Mouse (Mus musculus) neural tube, embryonic 15.5 days (tissue): ENCODE results near the gene Dennd4a. TPM values are rescaled to one million over a fixed set of nuclear protein-coding genes. Genes with fewer than 3 reads are reported as not detected.

Experiments
- ATAC-seq: fragments of 200-750 bp; cut with Nextera tagmentation; 2 replicates; pipeline ENCODE4 v1.8.0; 2017; ENCODE audit warnings: mild to moderate bottlenecking, moderate TSS enrichment, moderate library complexity; ENCODE audit not compliant: low FRiP score
- H3K27ac ChIP-seq: fragments of 300-500 bp; sonication (generic); replicated peaks from 2 replicates; pipeline ENCODE4 v1.5.1; 2015; ENCODE audit warnings: mild to moderate bottlenecking, inconsistent platforms
- H3K27me3 ChIP-seq: fragments of 300-500 bp; sonication (generic); replicated peaks from 2 replicates; pipeline ENCODE4 v1.6.1; 2015; ENCODE audit warnings: inconsistent platforms
- H3K36me3 ChIP-seq: fragments of 300-500 bp; sonication (generic); 2 replicates; pipeline ENCODE4 v1.6.1; 2015; ENCODE audit warnings: inconsistent platforms
- H3K4me1 ChIP-seq: fragments of 300-500 bp; sonication (generic); 2 replicates; pipeline ENCODE4 v1.6.1; 2015; ENCODE audit warnings: inconsistent platforms
- H3K4me2 ChIP-seq: fragments of 300-500 bp; sonication (generic); 2 replicates; pipeline ENCODE4 v1.6.1; 2015; ENCODE audit warnings: inconsistent platforms, mild to moderate bottlenecking, moderate library complexity
- H3K4me3 ChIP-seq: fragments of 300-500 bp; sonication (generic); replicated peaks from 2 replicates; pipeline ENCODE4 v1.5.1; 2015; ENCODE audit warnings: mild to moderate bottlenecking, inconsistent platforms
- H3K9ac ChIP-seq: fragments of 300-500 bp; sonication (generic); replicated peaks from 2 replicates; pipeline ENCODE4 v1.6.1; 2015; ENCODE audit warnings: mild to moderate bottlenecking, inconsistent platforms
- H3K9me3 ChIP-seq: fragments of 300-500 bp; sonication (generic); replicated peaks from 2 replicates; pipeline ENCODE4 v1.6.1; 2016; ENCODE audit warnings: inconsistent platforms
- WGBS: fragments of 180-500 bp; shearing (Covaris S2); methylation state at CpG from one replicate; pipeline ENCODE4 v1.1.7; 2015; ENCODE audit warnings: mixed read lengths; 5-methylcytosine and 5-hydroxymethylcytosine counted together
- polyA plus RNA-seq: library from polyadenylated mRNA; unstranded; fragments of >200 nt; fragmentation: Nextera tagmentation; extraction: Ambion mirVana; gene quantifications from 2 replicates; pipeline ENCODE4 v1.2.1, GENCODE M21; 2015

Gene Dennd4a
- polyA plus RNA-seq, 1 experiment from 2014 or later: 9.0 TPM

DNA sequence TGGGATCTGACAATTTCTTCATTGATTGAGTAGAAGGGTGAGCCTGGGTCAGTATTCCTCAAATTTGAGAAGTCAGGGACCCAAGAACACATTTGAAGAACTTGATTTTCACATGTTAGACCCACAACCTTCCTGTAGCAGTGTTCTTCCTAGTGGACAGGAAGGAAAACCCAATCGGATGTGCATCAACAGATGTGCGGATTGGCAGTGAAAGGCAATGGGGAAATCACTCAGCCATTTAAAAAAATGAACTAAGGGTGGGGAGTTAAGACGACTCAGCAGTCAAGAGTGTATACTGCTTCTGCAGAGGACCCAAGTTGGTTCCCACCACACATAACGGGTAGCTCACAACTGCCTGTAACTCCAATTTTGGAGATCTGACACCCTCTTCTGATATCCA is 35.6 kb upstream of the Dennd4a start:
- Histone ChIP-seq H3K9me3 (no peaks in the 10 kb centered on the region), H3K4me1 (peaks cover 16% of the 10 kb centered on the region), H3K4me2 (no peak overlapping the region), H3K9ac (no peak overlapping the region), H3K27ac (no peak overlapping the region), H3K36me3 (no peaks in the 10 kb centered on the region), H3K4me3 (no peak overlapping the region), H3K27me3 (no peaks in the 10 kb centered on the region)
- 74% methylated on average over 4 of the region's 4 CpGs for WGBS
- no peak for ATAC-seq

DNA sequence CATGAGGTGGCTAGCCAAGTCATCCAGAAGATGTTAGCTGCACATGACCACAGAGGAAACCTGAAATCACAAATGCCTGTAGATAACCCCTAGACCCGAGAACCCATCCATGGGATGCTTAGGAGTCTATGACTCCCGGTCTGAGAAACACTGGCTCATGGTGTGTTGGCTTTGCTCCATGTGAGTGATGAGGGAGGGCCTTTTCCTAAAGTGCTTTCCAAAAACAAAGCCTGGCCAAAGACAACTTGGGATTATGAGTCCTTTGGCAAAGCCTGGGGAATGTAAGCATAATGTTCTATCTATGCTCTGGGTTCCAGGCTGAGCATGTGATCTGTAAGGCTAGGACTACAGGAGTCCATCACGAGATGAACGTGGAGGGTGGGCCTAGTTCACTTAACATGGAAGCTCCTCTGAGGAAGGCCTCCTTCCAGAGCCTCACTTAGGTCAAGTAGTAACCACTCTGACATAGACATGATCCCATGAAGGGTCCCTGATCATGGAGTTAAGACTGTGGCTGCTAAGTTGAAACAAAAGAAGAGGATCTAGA is 33.6 kb upstream of the Dennd4a start:
- WGBS: 86% methylated on average over 4 of the region's 4 CpGs
- Histone ChIP-seq H3K4me3 (no peak overlapping the region), H3K9ac (no peak overlapping the region)

DNA sequence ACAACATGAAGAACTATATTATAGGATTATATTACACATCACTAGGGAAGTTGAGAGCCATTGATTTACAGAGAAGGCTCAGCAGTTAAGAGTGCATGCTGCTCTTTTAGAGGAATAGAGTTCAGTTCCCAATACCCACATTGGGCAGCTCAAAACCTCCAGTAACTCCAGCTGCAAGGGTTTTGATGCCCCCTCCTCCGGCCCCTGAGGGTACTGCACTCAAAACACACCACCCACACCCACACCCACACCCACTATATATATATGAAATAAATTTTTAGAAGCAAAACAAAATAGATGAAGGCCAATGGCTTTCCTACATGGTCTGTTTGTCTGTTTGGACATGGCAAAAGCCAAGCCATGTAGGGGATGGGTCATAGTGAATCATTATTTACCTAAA is 33.0 kb upstream of the Dennd4a start:
- 72% methylated on average over 1 of the region's 1 CpGs for WGBS

More for the DNA sequence above, 33.6 kb upstream of the Dennd4a start:
- no peaks in the 10 kb centered on the region for H3K36me3 ChIP-seq
- H3K4me1 ChIP-seq: peaks cover 13% of the 10 kb centered on the region
- H3K27me3 ChIP-seq: no peaks in the 10 kb centered on the region
- no peak overlapping the region for H3K4me2 ChIP-seq
- ATAC-seq: no peak
- H3K27ac ChIP-seq: no peak overlapping the region
- no peaks in the 10 kb centered on the region for H3K9me3 ChIP-seq

DNA sequence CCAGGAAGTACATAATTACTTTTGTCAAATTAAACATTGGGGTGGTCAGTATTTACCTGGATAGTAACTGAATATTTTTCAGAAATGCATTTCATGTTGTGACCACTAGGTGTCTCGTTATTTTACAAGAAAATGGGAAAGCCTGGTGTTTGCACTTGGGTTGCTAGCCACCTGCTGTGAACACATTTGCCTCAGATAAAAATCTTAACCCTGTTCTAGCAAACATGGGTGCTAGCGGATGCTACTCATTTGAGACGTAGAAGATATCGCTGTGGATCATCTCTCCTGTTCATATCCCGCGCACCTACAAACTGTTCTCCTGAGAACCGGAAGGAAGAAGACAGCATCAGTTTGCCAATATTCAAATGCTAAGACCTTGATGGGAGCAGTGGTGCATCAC is 31.5 kb upstream of the Dennd4a start:
- Histone ChIP-seq H3K4me1 (peaks cover 7% of the 10 kb centered on the region), H3K4me2 (no peak overlapping the region), H3K27me3 (no peaks in the 10 kb centered on the region), H3K9ac (no peak overlapping the region), H3K36me3 (no peaks in the 10 kb centered on the region), H3K4me3 (no peak overlapping the region), H3K27ac (no peak overlapping the region), H3K9me3 (no peaks in the 10 kb centered on the region)
- ATAC-seq: no peak
- WGBS: 46% methylated on average over 7 of the region's 7 CpGs

More for the DNA sequence above, 33.0 kb upstream of the Dennd4a start:
- no peaks in the 10 kb centered on the region for H3K27me3 ChIP-seq
- no peak for ATAC-seq
- no peak overlapping the region for H3K4me3 ChIP-seq
- H3K9me3 ChIP-seq: no peaks in the 10 kb centered on the region
- no peak overlapping the region for H3K4me2 ChIP-seq
- H3K4me1 ChIP-seq: peaks cover 13% of the 10 kb centered on the region
- H3K27ac ChIP-seq: no peak overlapping the region
- no peak overlapping the region for H3K9ac ChIP-seq
- H3K36me3 ChIP-seq: no peaks in the 10 kb centered on the region

DNA sequence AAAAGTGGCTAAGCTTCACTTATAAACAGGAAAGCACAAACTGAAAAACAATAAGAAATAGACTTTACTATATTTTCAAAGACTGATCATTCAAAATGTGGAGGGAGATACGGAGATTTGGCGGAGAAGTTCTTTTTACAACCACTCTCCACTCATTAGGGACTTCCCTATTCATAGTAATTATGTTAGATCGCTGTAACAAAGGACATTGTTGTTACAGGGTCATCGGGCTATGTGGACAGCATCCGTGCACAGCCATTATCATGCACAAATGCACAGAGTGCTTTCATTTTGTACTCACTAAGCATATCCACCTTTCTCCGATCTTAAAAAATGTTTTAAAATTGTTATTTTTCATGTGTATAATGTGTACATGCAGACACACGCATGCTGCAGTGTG is 27.6 kb upstream of the Dennd4a start:
- Histone ChIP-seq H3K4me3 (no peak overlapping the region), H3K4me2 (no peak overlapping the region), H3K9ac (no peak overlapping the region), H3K9me3 (no peaks in the 10 kb centered on the region), H3K27me3 (no peaks in the 10 kb centered on the region), H3K4me1 (peaks cover 2% of the 10 kb centered on the region; the same call in 1 of the 2 replicates), H3K27ac (no peak overlapping the region), H3K36me3 (no peaks in the 10 kb centered on the region)
- ATAC-seq: no peak
- WGBS: 63% methylated on average over 7 of the region's 7 CpGs

DNA sequence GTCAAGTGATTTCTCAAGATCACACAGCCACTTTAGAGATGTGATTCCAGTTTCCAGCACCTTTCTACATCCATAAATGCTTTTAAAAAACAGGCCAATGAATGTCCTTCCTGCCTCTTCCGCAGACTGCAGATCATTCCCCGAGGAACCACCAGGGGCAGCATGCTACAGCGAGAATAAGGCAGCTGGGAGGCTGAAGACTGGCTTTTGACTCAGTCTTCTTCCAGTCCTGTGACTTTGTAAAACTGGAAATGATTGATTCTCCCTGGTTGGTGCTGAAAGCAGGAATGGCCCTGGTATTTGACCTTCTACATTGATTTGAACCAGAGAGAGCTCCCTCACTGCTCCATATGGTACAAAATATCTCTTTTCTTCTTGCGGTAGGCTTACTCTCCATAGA is 26.3 kb upstream of the Dennd4a start:
- Histone ChIP-seq H3K4me3 (no peak overlapping the region), H3K9ac (no peak overlapping the region), H3K9me3 (no peaks in the 10 kb centered on the region), H3K36me3 (no peaks in the 10 kb centered on the region), H3K4me2 (no peak overlapping the region), H3K27ac (no peak overlapping the region), H3K27me3 (no peaks in the 10 kb centered on the region), H3K4me1 (no peaks in the 10 kb centered on the region)
- WGBS: 40% methylated on average over 4 of the region's 4 CpGs
- no peak for ATAC-seq

DNA sequence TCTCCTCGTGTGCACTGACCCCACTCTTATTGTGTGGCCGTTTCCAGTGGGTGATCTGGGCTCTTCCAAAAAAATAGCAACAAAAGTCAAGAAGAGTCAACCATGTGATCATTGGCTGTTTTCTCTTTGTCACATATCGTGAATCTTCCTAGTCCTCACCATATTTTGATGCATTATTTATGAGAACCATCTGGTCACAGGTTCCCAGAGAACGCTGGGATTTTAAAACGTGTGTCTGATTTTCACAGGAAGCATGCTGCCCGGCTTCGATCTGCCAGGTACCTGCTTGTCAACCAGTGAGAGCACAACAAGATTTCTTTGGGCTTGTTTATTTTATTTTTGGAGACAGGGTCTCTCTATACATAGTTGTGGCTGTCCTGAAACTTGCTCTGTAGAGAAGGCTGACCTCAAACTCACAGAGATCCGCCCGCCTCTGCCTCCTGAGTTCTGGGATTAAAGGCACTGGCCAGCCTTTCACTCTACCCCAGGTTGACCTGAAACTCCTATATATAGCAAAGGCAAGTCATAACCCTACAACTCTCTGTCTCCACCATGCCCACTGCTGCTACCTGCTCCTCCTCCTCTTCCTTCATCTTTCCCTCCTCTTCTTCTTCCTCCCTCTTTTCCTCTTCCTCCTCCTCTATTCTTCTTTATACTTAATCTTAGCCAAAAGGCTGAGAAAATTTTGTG is 24.8 kb upstream of the Dennd4a start:
- no peak for ATAC-seq
- no peak overlapping the region for H3K9ac ChIP-seq
- H3K4me3 ChIP-seq: no peak overlapping the region
- no peaks in the 10 kb centered on the region for H3K36me3 ChIP-seq
- no peaks in the 10 kb centered on the region for H3K27me3 ChIP-seq
- 65% methylated on average over 9 of the region's 9 CpGs for WGBS
- H3K9me3 ChIP-seq: no peaks in the 10 kb centered on the region
- no peaks in the 10 kb centered on the region for H3K4me1 ChIP-seq
- H3K27ac ChIP-seq: no peak overlapping the region
- no peak overlapping the region for H3K4me2 ChIP-seq

DNA sequence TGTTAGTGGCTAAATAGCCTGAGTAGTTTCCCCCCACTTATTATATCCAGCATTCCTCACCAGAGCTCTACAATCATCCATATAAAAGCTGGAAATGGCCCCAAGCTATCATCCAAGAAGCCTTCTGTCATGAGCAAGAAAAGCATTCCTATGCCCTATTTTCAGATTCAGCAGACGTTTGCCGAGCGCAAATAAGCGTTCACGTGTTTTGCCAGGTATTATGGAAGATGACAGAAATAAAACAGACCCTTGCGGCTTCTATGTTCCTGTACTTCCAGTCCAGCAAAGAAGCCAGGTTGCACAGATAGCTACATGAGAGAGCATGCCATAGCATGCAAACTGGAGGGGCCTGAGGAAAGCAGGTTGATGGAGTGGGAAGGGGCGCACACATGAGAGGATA is 23.1 kb upstream of the Dennd4a start:
- Histone ChIP-seq H3K27ac (no peak overlapping the region), H3K4me2 (no peak overlapping the region), H3K27me3 (no peaks in the 10 kb centered on the region), H3K4me1 (no peaks in the 10 kb centered on the region), H3K9ac (no peak overlapping the region), H3K36me3 (no peaks in the 10 kb centered on the region), H3K9me3 (no peaks in the 10 kb centered on the region), H3K4me3 (no peak overlapping the region)
- no peak for ATAC-seq
- 87% methylated on average over 7 of the region's 7 CpGs for WGBS

DNA sequence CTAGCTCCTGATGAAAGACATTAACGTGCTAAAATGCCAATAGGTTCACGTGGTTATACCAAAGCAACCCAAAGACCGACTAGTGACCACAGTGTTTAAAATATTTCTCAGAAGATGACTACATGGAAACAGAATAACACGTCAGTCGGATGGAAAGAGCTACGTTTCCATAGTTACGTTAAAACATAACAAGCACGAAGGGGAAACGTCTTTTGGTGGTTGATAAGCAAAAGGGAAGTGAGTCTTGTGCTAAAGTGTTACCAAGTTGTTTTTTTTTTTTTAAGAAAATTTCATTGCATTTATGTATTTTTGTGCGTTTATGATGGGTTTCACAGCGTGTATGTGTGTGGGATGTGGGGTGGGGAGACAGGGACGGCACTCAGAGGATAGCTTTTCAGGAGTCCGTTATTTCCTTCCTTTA is 21.8 kb upstream of the Dennd4a start:
- no peak for ATAC-seq
- H3K27ac ChIP-seq: no peak overlapping the region
- no peak overlapping the region for H3K4me3 ChIP-seq
- H3K36me3 ChIP-seq: no peaks in the 10 kb centered on the region
- H3K4me2 ChIP-seq: no peak overlapping the region
- H3K9ac ChIP-seq: no peak overlapping the region
- no peaks in the 10 kb centered on the region for H3K9me3 ChIP-seq
- H3K4me1 ChIP-seq: no peaks in the 10 kb centered on the region
- H3K27me3 ChIP-seq: no peaks in the 10 kb centered on the region
- 82% methylated on average over 13 of the region's 13 CpGs for WGBS

DNA sequence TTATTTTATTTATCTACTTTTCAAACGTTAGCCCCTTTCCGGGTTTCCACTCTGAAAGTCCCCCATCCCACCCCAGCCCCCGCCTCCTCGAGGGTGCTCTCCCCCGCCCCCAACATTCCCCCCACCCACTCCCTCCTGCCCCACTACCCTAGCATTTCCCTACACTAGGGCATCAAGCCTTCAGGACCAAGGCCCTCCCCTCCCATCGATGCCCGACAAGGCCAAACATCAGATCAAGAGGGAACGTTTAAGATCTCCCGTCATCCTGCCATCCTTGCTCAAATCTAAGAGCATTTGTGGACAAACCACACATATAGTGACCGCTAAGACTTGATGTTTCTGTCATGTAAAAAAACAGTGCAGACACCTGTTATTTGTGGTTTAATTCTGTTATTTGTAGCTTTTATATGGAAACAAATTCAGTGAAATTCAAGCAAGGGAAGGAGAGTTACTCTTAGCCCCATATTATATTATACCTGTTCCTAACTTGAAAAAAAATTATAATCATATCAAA is 21.2 kb upstream of the Dennd4a start:
- Histone ChIP-seq H3K4me2 (no peak overlapping the region), H3K27ac (no peak overlapping the region), H3K27me3 (no peaks in the 10 kb centered on the region), H3K4me3 (no peak overlapping the region), H3K4me1 (no peaks in the 10 kb centered on the region), H3K36me3 (no peaks in the 10 kb centered on the region), H3K9me3 (no peaks in the 10 kb centered on the region), H3K9ac (no peak overlapping the region)
- no peak for ATAC-seq
- 80% methylated on average over 10 of the region's 10 CpGs for WGBS

DNA sequence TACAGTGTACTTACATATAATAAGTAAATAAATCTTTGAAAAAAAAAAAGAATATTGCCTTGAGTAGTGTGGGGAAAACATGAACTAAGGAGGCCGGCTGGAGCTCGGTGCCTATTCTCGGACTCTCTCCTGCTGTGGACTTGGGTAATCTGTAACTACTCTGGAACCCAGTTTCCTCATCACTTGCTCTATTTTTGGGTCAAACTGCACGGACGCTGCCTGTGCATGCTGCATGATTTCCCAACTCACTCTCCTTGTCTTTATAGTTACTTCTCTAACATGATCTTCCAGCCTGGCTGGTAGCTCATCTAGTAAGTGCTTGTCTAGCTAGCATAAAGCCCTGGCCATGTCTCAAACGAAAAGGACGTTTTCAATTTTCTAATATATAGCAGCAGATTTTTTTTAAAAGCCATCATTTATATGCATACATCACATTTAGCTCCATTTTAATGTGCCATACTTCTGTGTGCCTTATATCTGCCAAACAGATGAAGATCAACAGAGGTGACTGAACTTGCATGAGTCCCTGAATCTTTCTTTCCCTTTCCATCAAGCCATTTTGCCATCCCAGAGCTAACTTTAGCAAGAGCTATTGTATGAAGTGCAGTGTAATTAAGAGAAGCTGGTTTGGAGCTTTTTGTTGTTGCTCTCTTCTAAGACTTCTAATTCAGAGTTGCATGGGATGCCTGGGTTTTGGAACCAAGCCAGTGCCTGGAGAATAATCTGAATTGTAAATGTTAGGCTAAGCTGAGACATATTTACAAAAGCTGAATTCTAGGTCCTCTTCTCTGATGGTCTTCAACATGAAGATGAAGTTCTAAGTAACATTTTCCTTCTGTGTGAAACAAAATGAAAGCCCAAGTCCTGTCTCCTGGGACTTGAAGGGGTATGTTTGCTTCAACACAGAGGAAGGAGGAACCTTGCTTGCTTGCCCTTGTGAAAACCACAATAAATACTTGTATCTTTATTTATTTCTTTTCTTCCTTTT is 20.2 kb upstream of the Dennd4a start:
- no peak for ATAC-seq
- Histone ChIP-seq H3K4me2 (no peak overlapping the region), H3K9ac (no peak overlapping the region), H3K36me3 (no peaks in the 10 kb centered on the region), H3K4me1 (no peaks in the 10 kb centered on the region), H3K27ac (no peak overlapping the region), H3K4me3 (no peak overlapping the region), H3K9me3 (no peaks in the 10 kb centered on the region), H3K27me3 (no peaks in the 10 kb centered on the region)
- WGBS: 84% methylated on average over 7 of the region's 7 CpGs
